Mouse (Mus musculus) megakaryocyte progenitor cell, adult 5-6 weeks (primary cell): Measurements from ENCODE around the gene Adck2. TPM values are rescaled to one million over a fixed set of nuclear protein-coding genes. Genes with fewer than 3 reads are reported as not detected.
A peak's percentile ranks its signal among the peaks of the same experiment; 100 is the strongest.

Source experiments
- ATAC-seq: replicated peaks from 2 replicates; pipeline ENCODE4 v1.8.0; 2016; ENCODE audit warnings: mild to moderate bottlenecking, moderate TSS enrichment, inconsistent platforms; ENCODE audit not compliant: poor library complexity
- total RNA-seq, 2 experiments: library from RNA; stranded (forward) in 1 of 2; stranded (reverse) in 1 of 2; fragments of 157-497, 149-512 nt in 1 of 2; fragments of 200-1000 nt in 1 of 2; gene quantifications; 2 replicates each; pipeline versions ENCODE4 v1.2.3 to v1.2.4; 2015 to 2017

Adck2 gene
- total RNA-seq, 2 experiments from 2014 or later, result 7.3 to 7.6 TPM

DNA sequence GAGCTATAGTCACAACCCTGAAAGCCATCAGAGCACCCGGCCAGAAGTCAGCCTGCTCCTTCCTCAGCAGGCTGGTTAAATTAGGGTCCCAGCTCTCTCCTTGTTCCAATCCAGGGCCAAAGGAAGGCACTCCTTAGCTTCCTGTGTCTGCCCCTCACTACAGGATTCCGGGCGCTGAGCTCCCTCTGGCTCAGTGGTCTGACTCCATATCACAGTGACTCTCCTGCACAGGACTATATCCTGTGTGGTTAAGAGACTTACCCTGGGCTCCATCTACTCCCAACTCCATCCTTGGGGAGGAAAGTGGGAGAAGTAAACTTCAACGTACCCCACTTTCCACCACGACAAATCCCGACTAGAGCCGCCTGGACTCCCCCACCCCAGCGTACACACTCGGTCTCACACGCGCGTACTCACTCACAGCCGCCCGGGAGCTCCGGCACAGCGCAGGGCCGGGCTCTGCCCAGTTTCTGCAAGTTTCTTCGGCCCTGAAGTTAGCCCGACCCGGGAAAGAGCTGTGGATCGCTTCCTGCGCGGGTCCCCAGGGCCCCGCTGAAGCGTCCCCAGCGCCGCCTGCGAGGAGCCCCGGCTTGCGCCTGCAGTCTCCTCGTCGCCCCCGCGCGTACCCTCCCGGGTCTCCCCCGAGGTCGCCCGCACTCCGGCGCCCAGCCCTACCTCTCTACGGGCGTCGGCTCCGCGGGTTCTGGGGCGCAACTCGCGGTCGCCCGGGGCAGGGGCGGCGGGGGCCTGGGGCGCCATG is 16.6 kb upstream of the Adck2 start:
- peak; percentile 51; the same call in 1 of the 2 replicates for ATAC-seq

DNA sequence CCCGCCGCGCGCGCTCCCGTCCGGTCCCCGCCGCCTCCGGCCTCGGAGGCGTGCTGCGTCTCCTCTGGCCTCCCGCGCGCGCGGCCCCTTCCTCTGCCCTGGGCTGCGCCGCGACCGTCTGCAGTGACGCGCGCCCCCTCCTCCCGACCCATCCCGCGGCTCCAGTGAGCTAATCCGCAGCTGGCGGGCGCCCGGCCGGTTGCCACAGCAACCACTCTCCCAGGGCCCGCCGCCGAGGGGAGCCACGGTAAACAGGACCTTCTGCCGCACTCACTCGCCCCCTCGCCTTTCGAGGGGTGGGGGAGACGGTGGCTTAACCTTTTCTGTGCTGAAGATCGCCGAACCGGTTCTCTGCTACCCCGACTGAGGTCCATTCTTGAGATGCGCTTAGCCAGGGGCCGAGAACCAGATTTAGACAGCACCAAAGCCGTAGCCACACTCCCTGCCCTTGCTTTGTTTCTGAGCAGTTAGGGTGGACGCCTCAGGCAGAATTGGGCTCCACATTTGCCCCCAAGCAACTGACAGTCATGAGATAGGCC is 15.9 kb upstream of the Adck2 start, which contains the start of gene Dennd2a:
Gene Dennd2a (minus strand): TSS at position 145 of the 539 bp plus-strand sequence.
- ATAC-seq, result peak; percentile 16; the same call in 1 of the 2 replicates

DNA sequence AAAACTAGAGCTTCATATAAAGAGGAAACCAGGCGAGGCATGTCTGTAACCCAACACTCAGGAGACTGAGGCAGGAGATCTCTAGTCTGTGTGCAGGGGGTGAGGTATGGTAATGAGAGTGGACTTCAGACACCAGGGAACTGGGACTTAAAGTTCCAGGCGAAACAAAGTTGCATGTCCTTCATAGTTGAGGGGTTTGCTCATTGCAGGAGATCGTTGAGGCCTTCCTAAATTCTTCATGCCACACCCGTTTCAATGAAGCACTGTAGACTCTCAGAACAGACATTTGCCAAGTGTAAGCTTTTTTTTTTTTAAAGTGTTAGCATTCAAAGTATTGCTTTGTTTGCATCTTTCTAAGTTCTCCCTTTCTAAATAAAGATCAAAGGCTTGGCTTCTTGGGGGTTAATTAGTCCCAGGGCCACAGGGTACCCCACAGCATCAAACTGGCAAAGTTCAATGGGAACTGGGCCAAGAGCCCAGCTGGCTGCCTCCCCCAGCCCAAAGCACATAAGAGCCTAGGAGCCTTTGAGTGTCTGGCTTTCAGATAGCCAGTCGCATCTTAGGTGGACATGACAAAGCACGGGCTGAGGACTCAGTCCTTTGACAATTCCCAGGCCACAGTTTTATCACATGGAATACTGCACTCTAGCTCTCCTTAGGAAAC is 14.3 kb upstream of the Adck2 start:
- no peak for ATAC-seq

DNA sequence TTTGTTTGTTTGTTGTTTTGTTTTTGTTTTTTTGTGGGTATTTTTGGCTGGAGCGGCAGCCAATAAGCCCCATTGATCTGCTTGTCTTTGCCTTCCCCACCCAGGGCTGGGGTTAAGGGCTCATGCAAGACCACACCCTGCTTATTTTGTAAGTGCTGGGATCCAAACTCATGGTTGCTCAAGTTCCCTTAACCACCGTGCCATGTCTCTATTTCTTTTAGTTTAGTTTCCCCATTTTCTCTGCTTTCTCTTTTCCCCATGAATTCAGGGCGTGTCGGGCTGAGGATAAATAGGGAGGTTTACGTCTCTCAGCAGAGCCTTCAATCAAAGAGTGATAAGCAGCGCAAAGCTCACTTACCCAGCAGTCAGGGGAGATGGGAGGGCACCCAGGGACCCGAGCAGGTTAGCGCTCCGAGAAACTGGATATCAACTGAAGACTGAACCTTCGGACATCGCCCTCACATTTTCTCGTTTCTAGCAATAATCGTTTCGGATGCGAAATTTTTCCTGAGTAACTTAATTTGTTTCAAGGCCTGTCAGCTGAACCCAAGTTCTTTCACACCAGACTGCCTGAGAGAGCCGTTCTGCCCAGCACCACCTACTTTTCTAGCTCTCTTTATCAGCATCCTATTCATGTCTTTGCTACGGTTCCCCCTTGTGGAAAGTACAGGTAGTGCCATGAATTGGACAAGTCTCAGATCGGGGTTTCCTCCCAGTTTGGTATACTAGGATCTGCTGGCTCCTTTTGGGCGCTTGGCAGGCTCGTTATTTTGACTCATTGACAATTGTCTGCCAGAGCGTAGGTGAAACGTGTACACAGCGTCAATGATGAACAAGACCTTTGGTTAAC is 11.3 kb upstream of the Adck2 start:
- peak; percentile 93 for ATAC-seq

DNA sequence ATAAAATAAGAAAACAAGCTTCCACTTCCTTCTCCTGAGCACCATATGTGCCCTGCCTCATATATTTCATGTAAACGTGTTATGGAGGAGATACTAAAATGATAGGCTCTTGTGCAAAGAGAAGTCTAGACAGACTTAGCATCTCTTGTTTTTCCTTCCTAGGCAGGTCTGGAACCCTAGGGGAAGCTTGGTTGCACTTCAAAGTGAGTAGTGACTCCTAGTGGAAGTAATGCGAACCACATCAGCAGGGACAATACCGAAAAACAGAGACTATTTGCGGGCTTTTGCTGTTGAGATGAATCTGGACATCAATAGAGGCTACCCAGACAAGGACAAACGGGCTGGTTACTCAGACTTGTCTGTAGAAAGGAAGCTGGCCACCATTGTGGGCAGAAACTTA is 6.1 kb upstream of the Adck2 start:
- ATAC-seq, result peak; percentile 71

DNA sequence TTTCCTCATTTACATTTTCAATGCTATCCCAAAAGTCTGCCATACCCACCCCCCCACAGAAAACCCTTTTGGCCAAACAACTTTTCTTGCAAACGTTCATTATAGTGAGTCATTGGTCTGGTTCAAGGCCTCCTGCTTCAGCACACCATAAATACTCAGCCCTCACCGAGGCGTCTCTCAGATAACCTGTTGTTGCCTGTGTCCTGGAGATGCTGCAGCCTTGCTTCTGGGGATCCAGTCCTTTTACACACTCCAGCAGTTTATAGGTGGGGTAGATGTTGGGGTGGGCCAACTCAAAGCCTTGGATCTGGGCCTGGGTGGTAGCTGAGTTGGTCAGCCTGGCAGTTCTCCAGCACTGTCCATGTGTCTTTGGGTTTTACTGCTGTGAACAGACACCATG is 3.2 kb upstream of the Adck2 start:
- no peak for ATAC-seq

DNA sequence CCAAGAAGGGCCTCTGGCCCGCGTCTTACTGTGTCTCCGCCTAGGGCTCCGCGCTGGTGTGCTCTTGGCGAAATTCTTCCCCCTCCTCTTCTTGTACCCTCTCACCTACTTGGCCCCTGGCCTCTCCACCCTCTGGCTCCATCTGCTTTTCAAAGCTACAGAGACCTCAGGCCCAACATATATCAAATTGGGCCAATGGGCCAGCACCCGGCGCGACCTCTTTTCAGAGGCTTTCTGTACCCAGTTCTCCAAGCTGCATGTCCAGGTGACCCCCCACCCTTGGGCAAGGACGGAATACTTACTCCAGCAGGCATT is 839 bp downstream of the Adck2 start:
- peak; percentile 4; the same call in 1 of the 2 replicates for ATAC-seq

DNA sequence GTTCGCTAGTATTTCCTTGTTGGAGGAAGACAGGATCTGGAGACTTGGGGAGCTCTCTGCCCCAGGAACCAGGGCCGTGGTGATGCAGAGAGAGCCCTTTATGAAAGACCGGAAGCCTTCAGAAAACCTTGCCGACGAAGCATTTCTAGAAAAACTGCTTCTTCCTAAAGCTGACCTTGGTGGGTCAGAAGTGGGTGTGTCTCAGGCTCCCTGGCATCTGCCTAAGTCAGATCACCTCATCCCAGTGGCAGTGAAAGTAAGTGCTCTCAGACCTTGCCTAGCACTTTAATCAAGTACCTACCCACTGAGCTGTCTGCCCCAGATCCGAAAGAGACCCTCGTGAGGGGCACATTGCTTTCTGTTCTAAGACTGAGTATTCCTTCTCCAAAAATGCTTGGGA is 1.3 kb downstream of the Adck2 start:
- no peak for ATAC-seq

DNA sequence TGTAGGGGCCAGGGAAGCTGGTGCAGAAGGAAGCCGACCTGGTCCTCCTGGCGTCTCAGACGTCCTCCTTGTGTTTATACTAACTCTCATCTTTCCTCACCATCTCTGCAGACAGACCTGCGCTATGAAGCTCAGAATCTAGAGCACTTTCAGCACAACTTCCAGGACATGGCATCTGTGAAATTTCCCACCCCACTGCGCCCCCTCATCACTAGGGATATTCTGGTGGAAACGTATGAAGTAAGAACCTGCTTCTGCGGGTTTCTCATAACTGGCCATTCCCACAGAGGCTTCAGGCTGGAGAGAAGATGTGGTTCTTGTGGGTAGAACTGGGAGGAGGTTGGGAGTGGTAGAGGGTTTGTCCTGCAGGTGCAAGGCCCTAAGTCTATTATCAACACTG is 5.9 kb downstream of the Adck2 start:
- no peak for ATAC-seq

DNA sequence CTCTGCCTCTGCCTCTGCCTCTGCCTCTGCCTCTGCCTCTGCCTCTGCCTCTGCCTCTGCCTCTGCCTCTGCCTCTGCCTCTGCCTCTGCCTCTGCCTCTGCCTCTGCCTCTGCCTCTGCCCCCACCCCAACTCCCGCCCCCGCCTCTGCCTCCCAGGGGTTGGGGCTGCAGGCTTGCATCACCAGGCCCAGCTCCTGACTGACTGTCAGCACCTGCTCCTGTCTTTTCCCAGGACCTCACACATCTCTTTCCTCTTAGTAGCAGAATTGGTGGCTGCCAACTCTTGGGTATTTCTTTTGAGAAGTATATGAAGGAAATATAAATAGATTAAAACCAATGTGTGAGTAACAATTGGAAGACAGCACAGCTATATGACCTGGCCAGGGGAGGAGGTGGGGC is 6.9 kb downstream of the Adck2 start:
- no peak for ATAC-seq

DNA sequence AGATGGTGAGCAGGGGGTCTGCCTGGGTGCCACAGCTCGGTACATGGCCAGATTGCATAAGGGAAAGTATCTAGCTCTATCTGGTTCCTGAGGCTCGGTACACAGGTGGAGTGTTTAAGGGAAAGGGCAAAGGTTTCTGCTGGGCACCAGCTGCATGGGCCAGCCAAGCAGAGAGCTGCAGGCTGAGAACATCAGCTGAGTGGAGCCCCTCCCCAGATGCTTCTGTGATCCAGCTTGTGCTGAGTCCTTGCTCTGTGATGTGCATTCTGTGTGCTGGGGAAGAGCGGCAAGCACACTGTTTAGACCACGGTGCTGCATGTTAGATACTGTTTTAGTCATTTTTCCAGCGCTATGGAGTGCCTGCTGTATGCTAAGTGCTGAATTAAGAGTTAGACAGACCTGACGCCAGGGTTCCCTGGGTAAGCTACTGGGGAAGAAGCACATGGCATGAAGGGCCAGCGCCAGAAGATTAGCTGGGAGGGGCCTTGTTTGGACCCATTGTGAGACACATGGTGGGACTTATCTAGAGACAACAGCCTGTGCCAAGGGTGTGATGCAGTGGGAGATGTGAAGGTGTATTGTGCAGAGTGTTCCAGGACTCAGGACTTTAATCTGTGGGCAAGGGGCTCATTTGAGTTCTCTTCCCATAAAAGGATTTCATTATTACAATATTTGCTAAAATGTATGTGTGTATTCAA is 7.6 kb downstream of the Adck2 start:
- peak; percentile 98 for ATAC-seq

DNA sequence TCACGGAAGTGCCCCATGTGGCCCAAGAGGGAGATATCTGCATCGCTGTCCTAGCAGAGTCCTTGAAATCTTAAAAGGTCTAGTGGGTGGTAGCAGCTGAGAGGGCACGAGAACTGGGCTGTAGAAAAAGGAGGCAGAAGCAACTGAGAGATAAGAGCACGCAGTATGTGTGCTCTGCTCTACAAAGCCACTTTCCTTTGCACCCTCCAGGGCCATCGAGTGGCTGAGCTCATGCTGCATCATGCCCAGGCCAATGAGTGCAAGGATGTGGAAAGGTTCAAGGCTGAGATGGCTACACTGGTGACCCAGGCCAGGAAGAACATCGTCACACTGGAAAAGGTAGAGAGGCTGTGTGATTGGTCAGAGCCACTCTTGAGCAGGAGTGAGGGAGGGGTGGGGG is 11.8 kb downstream of the Adck2 start, which contains the start of gene Gm42420:
Gene Gm42420 (plus strand): TSS at position 237 of the 400 bp plus-strand sequence.
- ATAC-seq, result no peak

DNA sequence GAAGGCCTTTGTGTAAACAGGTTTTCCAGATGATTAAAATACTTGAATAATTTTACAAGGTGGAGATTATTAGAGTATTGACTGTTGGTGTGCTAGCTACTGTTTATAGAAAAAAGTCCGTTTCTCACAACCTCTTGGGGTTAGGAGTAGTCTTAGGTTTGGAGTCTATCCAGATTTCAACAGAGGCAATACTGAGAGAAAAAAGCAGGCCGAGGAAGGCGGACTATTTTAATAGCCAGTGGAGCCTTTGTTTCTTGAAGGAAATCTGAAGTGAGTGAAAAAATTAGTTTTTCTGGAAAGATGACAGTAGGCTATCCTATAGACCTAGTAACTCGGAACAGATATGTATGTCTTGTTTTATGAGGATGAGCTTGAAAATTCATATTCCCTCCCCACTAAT is 17.8 kb downstream of the Adck2 start:
- no peak for ATAC-seq

DNA sequence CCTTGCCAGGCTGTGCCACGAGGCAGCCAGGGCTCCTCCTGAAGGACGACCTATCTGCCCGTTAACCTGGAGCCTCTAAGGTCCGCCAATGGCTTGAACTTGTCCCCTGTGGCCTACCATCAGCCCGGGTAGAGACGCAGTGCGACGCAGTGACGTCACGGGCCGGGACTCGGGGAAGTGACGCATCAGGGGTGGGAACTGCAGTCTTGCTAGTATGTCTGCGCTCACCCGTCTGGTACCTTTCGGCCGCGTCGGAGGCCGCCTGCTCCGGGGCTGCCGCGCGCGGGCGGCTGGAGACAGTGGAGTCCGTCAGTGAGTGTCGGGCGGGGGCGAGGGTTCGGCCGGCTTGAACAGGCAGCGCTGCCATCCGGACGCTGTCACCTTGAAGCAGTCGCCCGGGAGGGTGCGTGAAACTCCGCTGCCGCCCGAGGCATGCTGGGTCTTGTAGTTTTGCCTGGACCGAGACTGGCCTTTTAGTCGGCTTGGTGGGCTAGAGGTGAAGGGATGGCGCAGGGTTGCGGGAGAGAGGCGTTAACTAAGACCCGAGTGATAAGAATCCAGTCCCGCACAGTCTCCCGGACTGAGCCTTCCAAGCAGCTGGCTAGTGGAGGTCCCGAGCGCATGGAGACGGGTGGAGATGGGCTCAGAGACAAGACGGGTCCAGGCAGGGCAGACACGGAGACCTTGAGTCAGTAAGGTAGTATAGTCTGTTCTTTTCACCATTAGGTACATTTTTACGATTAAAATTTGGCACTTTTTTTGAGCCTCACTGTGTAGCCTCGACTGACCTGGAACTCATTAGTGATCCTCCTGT is 18.9 kb downstream of the Adck2 start, which contains the start of gene Ndufb2:
Gene Ndufb2 (plus strand): TSS at position 174 of the 814 bp plus-strand sequence.
- ATAC-seq, result peak; percentile 98

DNA sequence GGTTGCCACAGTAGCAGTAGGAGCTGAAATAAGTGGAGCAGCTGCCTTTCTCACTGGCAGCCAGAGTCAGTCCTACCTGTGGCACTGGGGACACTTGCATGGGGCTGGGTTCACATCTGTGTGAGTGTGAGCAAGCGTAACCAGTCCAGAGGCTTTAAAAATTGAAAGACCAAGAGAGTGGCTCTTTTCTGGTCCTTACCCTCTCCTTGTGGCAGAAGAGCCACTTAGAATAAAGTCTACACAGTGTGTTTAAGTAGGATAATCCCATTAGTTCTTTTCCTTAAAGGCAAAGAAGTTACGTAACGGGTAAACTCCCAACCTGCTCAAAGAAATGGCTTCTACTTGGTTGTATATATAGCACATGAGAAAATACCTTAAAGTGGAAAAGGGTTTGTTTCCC is 27.2 kb downstream of the Adck2 start:
- no peak for ATAC-seq

DNA sequence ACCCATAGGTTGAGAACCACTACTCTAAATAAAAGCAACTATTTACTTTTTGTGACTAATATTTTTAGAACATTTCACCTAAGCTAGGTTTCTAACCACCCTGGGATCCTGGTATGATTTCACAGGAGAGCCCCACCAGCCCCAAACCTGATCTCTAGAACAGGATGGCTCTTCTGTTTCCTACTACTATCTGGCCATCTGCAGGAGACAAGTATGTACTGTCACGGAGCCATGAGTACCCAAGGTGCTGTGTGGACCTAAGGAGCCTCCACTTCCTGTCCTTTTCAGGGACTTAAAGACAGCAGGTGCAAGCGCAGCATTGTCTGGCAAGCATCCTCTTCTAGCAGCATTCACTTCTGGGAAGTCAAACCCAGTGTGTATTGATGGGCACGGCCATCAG is 28.2 kb downstream of the Adck2 start:
- ATAC-seq, result peak; percentile 61

DNA sequence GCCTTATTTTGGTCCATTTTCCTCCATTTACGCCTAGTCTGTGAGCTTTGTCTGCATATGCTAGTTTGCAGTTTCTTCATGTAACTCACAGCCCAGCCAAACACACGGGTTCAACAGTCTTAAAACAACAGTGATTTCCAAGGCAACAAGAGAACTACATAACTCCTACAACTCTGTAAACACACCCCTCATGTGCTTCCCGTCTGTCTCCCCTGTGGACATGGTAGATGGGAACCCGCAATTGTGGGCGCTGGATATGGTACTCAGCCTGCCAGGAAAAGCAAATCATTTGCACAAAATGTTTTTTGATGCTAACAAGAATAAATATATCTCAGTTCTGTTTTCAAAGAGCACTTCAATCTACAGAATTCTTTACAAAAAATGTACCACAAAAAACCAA is 30.9 kb downstream of the Adck2 start:
- ATAC-seq, result no peak

DNA sequence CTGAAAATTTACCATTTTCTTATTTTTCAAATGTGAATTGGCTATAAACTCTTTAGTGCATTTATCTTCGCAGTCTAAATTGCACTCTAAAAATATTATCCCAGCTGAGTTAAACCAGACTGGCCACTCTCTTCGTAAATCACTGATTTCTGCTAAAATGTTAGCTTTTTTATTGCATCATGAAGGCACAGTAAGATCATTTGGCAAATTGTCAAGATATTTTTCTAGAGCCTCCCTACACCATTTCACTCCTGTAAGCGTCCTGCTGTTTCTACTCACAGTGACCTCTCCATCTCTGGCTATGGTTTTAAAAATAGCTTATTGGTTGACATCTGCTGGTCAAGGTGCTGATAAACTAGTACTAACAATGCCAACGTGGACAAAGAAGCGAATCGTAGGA is 32.4 kb downstream of the Adck2 start:
- no peak for ATAC-seq

DNA sequence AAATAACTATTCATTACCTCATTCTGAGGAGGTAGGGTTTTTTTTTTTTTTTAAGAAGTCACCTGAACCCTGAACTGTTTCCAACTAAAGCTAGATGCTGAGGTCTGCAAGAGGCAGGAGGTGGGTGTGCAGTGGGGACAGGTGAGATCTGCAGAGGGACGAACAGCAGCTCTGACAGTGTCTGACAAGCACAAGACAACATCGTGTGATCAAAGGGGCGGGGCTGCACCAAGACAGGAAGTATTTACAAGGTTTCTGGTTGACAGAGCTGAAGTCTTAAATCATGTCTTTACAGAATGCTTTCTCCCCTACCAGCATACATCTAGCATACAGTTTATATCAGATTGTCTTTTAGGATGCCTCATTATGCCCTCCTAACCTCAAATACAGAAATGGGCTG is 33.2 kb downstream of the Adck2 start:
- peak; percentile 20; the same call in 1 of the 2 replicates for ATAC-seq

DNA sequence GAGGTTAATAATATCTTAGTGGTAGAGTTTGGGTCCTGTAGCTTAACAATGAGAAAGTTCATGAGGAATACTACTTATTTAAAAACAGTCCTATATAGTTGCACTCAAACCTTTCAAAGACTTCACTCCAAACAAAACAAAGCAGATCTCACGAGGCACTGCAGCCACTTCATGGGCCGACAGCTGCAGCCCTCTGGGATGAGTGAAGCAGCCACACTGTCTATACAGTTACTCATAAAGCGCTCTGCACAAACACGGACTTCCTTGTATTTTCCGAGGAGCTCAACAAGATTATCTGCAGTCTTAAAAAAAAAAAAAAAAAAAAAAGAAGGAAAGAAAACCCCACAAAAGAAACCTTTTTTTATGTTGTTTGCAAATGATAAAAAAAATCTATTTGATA is 33.7 kb downstream of the Adck2 start:
- no peak for ATAC-seq
